Mouse (Mus musculus): ENCODE measurements around the gene Ccdc78. TPM values are rescaled to one million over a fixed set of nuclear protein-coding genes. Genes with fewer than 3 reads are reported as not detected.

Ccdc78 gene
- total RNA-seq, 1 experiment: 0.22 TPM

DNA sequence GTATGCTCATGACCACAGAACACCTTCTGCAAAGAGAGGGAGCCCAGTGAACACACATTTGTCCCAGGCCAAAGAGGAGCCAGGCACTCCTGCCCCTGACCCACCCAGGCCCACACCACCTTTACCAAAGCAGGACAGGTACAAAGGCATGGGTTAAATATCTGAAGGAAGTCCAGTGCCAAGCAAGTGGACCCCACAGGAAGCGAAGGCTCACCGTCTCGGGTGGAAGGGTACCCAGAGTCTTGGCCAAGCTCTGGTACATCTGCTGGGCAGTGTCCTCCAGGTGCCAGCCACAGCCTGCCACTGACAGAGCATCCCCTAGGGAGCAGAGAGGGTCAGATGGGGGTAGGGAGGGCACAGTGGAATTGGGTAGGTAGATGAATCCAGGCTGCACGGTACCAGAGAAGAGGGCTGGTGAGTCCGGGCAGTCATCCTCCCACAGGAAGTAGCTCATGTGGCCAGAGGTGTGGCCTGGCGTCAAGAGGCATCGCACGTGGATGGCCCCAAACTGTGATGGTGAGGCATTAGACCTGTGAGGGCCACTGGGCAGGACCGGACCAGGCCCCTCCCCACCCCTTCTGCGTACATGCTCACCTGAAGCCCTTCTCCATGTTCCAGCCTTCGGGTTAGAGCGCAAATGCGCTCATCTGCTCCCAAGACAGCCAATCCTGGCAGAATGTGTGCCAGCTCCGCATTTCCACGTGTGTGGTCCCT lies 2.4 kb upstream of the Ccdc78 start:
- Histone ChIP-seq H3K9me3 (ENCODE audit: control insufficient read depth, insufficient read depth, low read depth, low read length) (no peaks in the 10 kb centered on the region), H3K4me3 (ENCODE audit: insufficient read depth in 1 of 2, low read depth in 1 of 2, low read length in 2 of 2, poor library complexity in 1 of 2, severe bottlenecking in 1 of 2) (no peak overlapping the region), H3K36me3 (ENCODE audit: control insufficient read depth, insufficient read depth, low read length, poor library complexity, severe bottlenecking) (peaks cover 36% of the 10 kb centered on the region), H3K4me1 (ENCODE audit: control insufficient read depth in 2 of 2, insufficient read depth in 2 of 2, low read length in 2 of 2, poor library complexity in 1 of 2) (peaks cover 3 to 5% of the 10 kb centered on the region in 2 experiments; a peak in 1 of 4 replicates), H3K27ac (ENCODE audit: insufficient read depth, low read depth, low read length, poor library complexity, severe bottlenecking) (no peak overlapping the region), H3K9ac (ENCODE audit: insufficient read depth, low read depth, low read length, poor library complexity, severe bottlenecking) (no peak overlapping the region)
- DNase-seq (ENCODE audit: low read depth, low spot score): no peak
- TF ChIP-seq MAFK (IDR thresholded peaks at IDR 0.05; ENCODE audit: insufficient read depth, low read depth, low read length): no peak
- TF ChIP-seq CHD2 (IDR thresholded peaks at IDR 0.05; ENCODE audit: low read depth, low read length): no peak
- TF ChIP-seq ZC3H11A (IDR thresholded peaks at IDR 0.05; ENCODE audit: borderline replicate concordance, low read depth, low read length): no peak
- TF ChIP-seq HCFC1 (IDR thresholded peaks at IDR 0.05; ENCODE audit: borderline replicate concordance, insufficient read depth, low read length): no peak
- TF ChIP-seq ZNF384 (IDR thresholded peaks at IDR 0.05; ENCODE audit: low read depth, low read length): no peak
- in situ Hi-C loops (cut with MboI; ENCODE audit: low sequenced_read_pairs in 2 of 2, unreplicated experiment in 2 of 2): no loop called here

DNA sequence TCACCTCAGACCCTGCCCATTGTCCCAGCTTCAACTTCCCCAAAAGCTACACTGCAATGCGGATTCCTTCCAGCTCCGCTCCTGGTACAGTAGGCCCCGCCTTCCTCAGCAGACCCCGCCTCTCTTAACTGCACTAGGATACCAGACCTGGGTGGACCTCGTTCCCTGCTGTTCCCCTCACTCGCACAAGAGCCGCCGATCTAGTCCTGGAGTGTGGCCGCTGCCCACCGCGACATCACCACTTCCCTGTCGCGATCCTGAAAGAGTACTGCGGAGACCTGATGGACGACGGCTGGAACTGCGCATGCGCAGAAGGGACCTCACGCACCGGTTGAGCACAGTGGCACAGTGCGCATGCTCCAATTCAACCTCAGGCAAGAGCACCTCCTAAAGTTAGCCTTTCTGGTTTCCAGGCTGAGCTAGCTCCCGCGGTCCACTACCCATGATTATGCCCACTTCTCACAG lies 1.1 kb upstream of the Ccdc78 start, which contains the start of gene Haghl:
Haghl (minus strand) TSS at position 393 of the 465 bp plus-strand sequence.
- no peak for TF ChIP-seq ZNF384 (IDR thresholded peaks at IDR 0.05; ENCODE audit: low read depth, low read length)
- TF ChIP-seq CHD2 (IDR thresholded peaks at IDR 0.05; ENCODE audit: low read depth, low read length): no peak
- no peak for TF ChIP-seq ZC3H11A (IDR thresholded peaks at IDR 0.05; ENCODE audit: borderline replicate concordance, low read depth, low read length)
- TF ChIP-seq MAFK (IDR thresholded peaks at IDR 0.05; ENCODE audit: insufficient read depth, low read depth, low read length): no peak
- TF ChIP-seq HCFC1 (IDR thresholded peaks at IDR 0.05; ENCODE audit: borderline replicate concordance, insufficient read depth, low read length): no peak; the same call in 1 of the 2 replicates
- Histone ChIP-seq H3K36me3 (ENCODE audit: control insufficient read depth, insufficient read depth, low read length, poor library complexity, severe bottlenecking) (peaks cover 26% of the 10 kb centered on the region), H3K27ac (ENCODE audit: insufficient read depth, low read depth, low read length, poor library complexity, severe bottlenecking) (peak within 1 kb of the TSS; percentile 61)

DNA sequence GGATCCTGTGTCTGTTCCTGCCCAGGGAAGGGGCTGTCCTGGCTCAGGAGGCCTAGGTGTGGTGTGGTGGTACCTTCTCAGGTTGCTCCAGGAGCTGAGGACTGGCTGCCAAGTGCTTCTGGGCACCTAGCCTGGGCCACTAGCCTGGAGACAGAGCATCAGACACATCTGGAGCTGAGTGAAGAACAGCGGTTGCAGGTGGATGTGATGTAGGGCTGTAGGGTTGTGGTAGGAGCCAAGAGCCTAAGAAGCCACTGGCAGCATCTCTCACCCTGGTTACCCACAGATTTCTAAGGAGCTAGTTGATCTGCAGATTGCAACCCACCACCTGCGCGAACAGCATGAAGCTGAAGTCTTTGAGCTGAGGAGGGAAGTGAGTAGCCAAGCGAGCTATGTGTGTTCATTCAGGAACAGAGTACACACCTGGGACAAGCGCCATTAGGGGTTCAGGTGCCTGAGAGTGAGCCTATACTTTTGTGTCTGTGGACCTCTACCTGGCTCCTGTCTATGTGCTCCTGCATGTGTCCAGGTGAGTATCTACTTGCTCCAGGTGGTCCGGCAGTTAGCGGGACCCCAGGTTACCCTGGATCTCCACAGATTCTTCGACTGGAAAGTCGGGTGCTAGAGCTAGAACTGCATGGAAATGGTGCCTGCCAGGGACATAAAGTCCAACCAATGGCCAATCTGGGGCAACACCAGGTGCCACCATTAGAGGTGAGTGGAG lies 563 bp downstream of the Ccdc78 start:
- no peak overlapping the region for H3K9ac ChIP-seq (ENCODE audit: insufficient read depth, low read depth, low read length, poor library complexity, severe bottlenecking)
- no peak for DNase-seq (ENCODE audit: low read depth, low spot score)
- peaks cover 16% of the 10 kb centered on the region for H3K36me3 ChIP-seq (ENCODE audit: control insufficient read depth, insufficient read depth, low read length, poor library complexity, severe bottlenecking)
- no peak overlapping the region for H3K4me3 ChIP-seq (ENCODE audit: insufficient read depth in 1 of 2, low read depth in 1 of 2, low read length in 2 of 2, poor library complexity in 1 of 2, severe bottlenecking in 1 of 2)
- no peaks in the 10 kb centered on the region for H3K9me3 ChIP-seq (ENCODE audit: control insufficient read depth, insufficient read depth, low read depth, low read length)
- in situ Hi-C loops (cut with MboI; ENCODE audit: low sequenced_read_pairs in 2 of 2, unreplicated experiment in 2 of 2): no loop called here
- peaks cover 3 to 8% of the 10 kb centered on the region in 2 experiments; a peak in 1 of 4 replicates for H3K4me1 ChIP-seq (ENCODE audit: control insufficient read depth in 2 of 2, insufficient read depth in 2 of 2, low read length in 2 of 2, poor library complexity in 1 of 2)
- no peak overlapping the region for H3K27ac ChIP-seq (ENCODE audit: insufficient read depth, low read depth, low read length, poor library complexity, severe bottlenecking)
- TF ChIP-seq MAFK (IDR thresholded peaks at IDR 0.05; ENCODE audit: insufficient read depth, low read depth, low read length): no peak
- no peak for TF ChIP-seq HCFC1 (IDR thresholded peaks at IDR 0.05; ENCODE audit: borderline replicate concordance, insufficient read depth, low read length)
- TF ChIP-seq ZC3H11A (IDR thresholded peaks at IDR 0.05; ENCODE audit: borderline replicate concordance, low read depth, low read length): no peak
- no peak for TF ChIP-seq ZNF384 (IDR thresholded peaks at IDR 0.05; ENCODE audit: low read depth, low read length)
- TF ChIP-seq CHD2 (IDR thresholded peaks at IDR 0.05; ENCODE audit: low read depth, low read length): no peak

More for the DNA sequence above, 1.1 kb upstream of the Ccdc78 start, which contains the start of gene Haghl:
- peak within 1 kb of the TSS; percentile 73 to 89 for H3K4me3 ChIP-seq (ENCODE audit: insufficient read depth in 1 of 2, low read depth in 1 of 2, low read length in 2 of 2, poor library complexity in 1 of 2, severe bottlenecking in 1 of 2)
- DNase-seq (ENCODE audit: low read depth, low spot score): peak; percentile 96
- in situ Hi-C loops (cut with MboI; ENCODE audit: low sequenced_read_pairs in 2 of 2, unreplicated experiment in 2 of 2): no loop called here
- peaks cover 3 to 5% of the 10 kb centered on the region in 2 experiments; a peak in 1 of 4 replicates for H3K4me1 ChIP-seq (ENCODE audit: control insufficient read depth in 2 of 2, insufficient read depth in 2 of 2, low read length in 2 of 2, poor library complexity in 1 of 2)
- peak within 1 kb of the TSS; percentile 81 for H3K9ac ChIP-seq (ENCODE audit: insufficient read depth, low read depth, low read length, poor library complexity, severe bottlenecking)
- H3K9me3 ChIP-seq (ENCODE audit: control insufficient read depth, insufficient read depth, low read depth, low read length): no peaks in the 10 kb centered on the region

DNA sequence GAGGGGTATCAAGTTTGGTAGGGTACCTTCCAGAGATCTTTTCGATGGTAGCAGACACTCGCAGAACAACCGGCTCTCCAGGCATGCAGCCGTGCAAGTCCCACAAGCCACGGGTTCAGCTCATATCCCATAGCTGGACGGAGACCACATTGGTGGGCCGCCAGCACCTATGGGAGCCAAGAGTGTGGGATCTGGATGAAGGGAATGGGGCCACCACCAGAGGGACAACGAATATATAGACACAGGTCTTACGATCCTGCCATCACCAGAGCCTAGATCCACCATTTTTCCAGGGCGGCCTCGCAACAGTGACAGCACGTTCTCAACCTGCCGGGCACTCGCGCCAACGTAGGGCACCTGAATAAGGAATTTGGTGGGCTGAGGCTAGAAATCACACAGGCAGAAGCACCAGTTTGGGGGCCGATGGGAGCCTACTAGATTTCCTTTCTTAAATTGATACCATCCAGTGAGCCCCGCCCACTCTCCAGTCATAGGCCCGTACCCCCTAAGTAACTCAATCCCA lies 5.0 kb downstream of the Ccdc78 start:
- no peaks in the 10 kb centered on the region for H3K9me3 ChIP-seq (ENCODE audit: control insufficient read depth, insufficient read depth, low read depth, low read length)
- peak overlapping the region; percentile 72 to 88 for H3K4me3 ChIP-seq (ENCODE audit: insufficient read depth in 1 of 2, low read depth in 1 of 2, low read length in 2 of 2, poor library complexity in 1 of 2, severe bottlenecking in 1 of 2)
- H3K36me3 ChIP-seq (ENCODE audit: control insufficient read depth, insufficient read depth, low read length, poor library complexity, severe bottlenecking): peaks cover 4% of the 10 kb centered on the region; the same call in 1 of the 2 replicates
- no peak overlapping the region for H3K27ac ChIP-seq (ENCODE audit: insufficient read depth, low read depth, low read length, poor library complexity, severe bottlenecking)
- peaks cover 0 to 10% of the 10 kb centered on the region in 2 experiments; a peak in 1 of 4 replicates for H3K4me1 ChIP-seq (ENCODE audit: control insufficient read depth in 2 of 2, insufficient read depth in 2 of 2, low read length in 2 of 2, poor library complexity in 1 of 2)
- in situ Hi-C loops (cut with MboI; ENCODE audit: low sequenced_read_pairs in 2 of 2, unreplicated experiment in 2 of 2): no loop called here
- no peak for DNase-seq (ENCODE audit: low read depth, low spot score)
- peak overlapping the region; percentile 74 for H3K9ac ChIP-seq (ENCODE audit: insufficient read depth, low read depth, low read length, poor library complexity, severe bottlenecking)
- TF ChIP-seq ZC3H11A (IDR thresholded peaks at IDR 0.05; ENCODE audit: borderline replicate concordance, low read depth, low read length) (no peak), HCFC1 (IDR thresholded peaks at IDR 0.05; ENCODE audit: borderline replicate concordance, insufficient read depth, low read length) (no peak), ZNF384 (IDR thresholded peaks at IDR 0.05; ENCODE audit: low read depth, low read length) (no peak), MAFK (IDR thresholded peaks at IDR 0.05; ENCODE audit: insufficient read depth, low read depth, low read length) (no peak), CHD2 (IDR thresholded peaks at IDR 0.05; ENCODE audit: low read depth, low read length) (no peak)

Data from ES-E14 (cell line).